12 mouse cellular contexts compared by ENCODE assay signal in genomic region chr8:124270904-124271303, GRCm38 (mm10). TPM values are rescaled to one million over a fixed set of nuclear protein-coding genes. Genes with fewer than 3 reads are reported as not detected.
DNase-seq lines count a peak whose midpoint lies in the region; ATAC-seq and TF ChIP-seq lines count a peak whose summit lies in the region.
"Had no signal": no experiment of that assay in that cellular context is flagged by ENCODE, and none has a peak within 500 bp of the region (broad histone marks: within the 10 kb centered on the region; RNA-seq: fewer than 3 reads in every experiment).

No protein-coding gene starts in this region.

- H3K4me2 ChIP-seq in heart, postnatal 0 days (ENCODE audit: low read depth, low read length) = no peak overlapping the region

- H3K36me3 ChIP-seq in heart, postnatal 0 days (replicated peaks; ENCODE audit: control insufficient read depth, insufficient read depth, low read length) = no peaks in the 10 kb centered on the region
- H3K36me3 ChIP-seq in megakaryocyte, embryonic 14.5 days (replicated peaks; ENCODE audit: low read length) = peaks cover 93% of the 10 kb centered on the region
- peaks cover 3% of the 10 kb centered on the region; the same call in 1 of the 2 replicates for H3K36me3 ChIP-seq in small intestine, adult 2 months (ENCODE audit: control insufficient read depth, insufficient read depth, low read length)

- no peak overlapping the region for H3K9ac ChIP-seq in heart, postnatal 0 days (replicated peaks; ENCODE audit: low read depth, low read length)

- H3K4me3 ChIP-seq in heart, postnatal 0 days (ENCODE audit: low read depth, low read length) = no peak overlapping the region
- H3K4me3 ChIP-seq in megakaryocyte, embryonic 14.5 days (replicated peaks) = peak overlapping the region; percentile 78
- no peak overlapping the region for H3K4me3 ChIP-seq in small intestine, adult 2 months (ENCODE audit: low read depth, low read length)

- H3K27ac ChIP-seq in heart, postnatal 0 days (ENCODE audit: low read depth) = peak overlapping the region; percentile 25; the same call in 1 of the 2 replicates
- H3K27ac ChIP-seq in small intestine, adult 2 months (ENCODE audit: insufficient read depth, low read depth, low read length) = peak overlapping the region; percentile 75; the same call in 1 of the 2 replicates
- H3K27ac ChIP-seq: macrophage had no signal

- no peaks in the 10 kb centered on the region for H3K27me3 ChIP-seq in heart, postnatal 0 days (ENCODE audit: control insufficient read depth, insufficient read depth, low read length)
- H3K27me3 ChIP-seq in megakaryocyte, embryonic 14.5 days (replicated peaks) = no peaks in the 10 kb centered on the region
- H3K27me3 ChIP-seq in small intestine, adult 2 months (ENCODE audit: control insufficient read depth, insufficient read depth, low read length) = no peaks in the 10 kb centered on the region

- 72% methylated on average over 11 of the region's 11 CpGs for WGBS in heart, postnatal 0 days
- 75% methylated on average over 11 of the region's 11 CpGs for WGBS in small intestine, adult 2 months

- peaks cover 24% of the 10 kb centered on the region for H3K4me1 ChIP-seq in heart, postnatal 0 days (ENCODE audit: control insufficient read depth, insufficient read depth)
- H3K4me1 ChIP-seq in megakaryocyte, embryonic 14.5 days = peaks cover 100% of the 10 kb centered on the region
- H3K4me1 ChIP-seq in small intestine, adult 2 months (ENCODE audit: control insufficient read depth, insufficient read depth, insufficient read length, low read length) = peaks cover 32% of the 10 kb centered on the region

- H3K9me3 ChIP-seq in heart, postnatal 0 days (replicated peaks; ENCODE audit: control insufficient read depth, low read length) = no peaks in the 10 kb centered on the region
- H3K9me3 ChIP-seq in megakaryocyte, embryonic 14.5 days = peaks cover 12% of the 10 kb centered on the region

- TF ChIP-seq CTCF in heart, postnatal 0 days (IDR thresholded peaks at IDR 0.05; ENCODE audit: low read depth) = no peak
- no peak for TF ChIP-seq CTCF in small intestine, adult 2 months (IDR thresholded peaks at IDR 0.05; ENCODE audit: extremely low read depth, insufficient read length, insufficient replicate concordance, low read depth, low read length)

- no peak for TF ChIP-seq POLR2A in small intestine, adult 2 months (IDR thresholded peaks at IDR 0.05; ENCODE audit: low read depth, low read length)

- DNase-seq in heart, postnatal 0 days (ENCODE audit: low spot score) = no peak
- DNase-seq in heart, adult 11 months = no peak
- DNase-seq in c-Kit-positive CD71-negative TER-119-negative erythroid progenitor cells, embryonic 14.5 days (ENCODE audit: low read depth) = peak; percentile 55
- no peak for DNase-seq in gastrocnemius, adult 8-10 months (ENCODE audit: low spot score in 2 of 2)
- DNase-seq in cerebellum, adult 18-20 months = no peak
- DNase-seq: cerebellum, adult 11 months; kidney, adult 18-20 months had no signal

- no peak for ATAC-seq in heart, postnatal 0 days (ENCODE audit: insufficient read depth, low read depth)
- ATAC-seq in megakaryocyte, adult 5-6 weeks (ENCODE audit: poor library complexity, severe bottlenecking) = no peak
- ATAC-seq: forebrain, embryonic 14.5 days had no signal

- TF ChIP-seq EP300 in heart, postnatal 0 days (IDR thresholded peaks at IDR 0.05; ENCODE audit: low read depth) = no peak

RNA-seq across cellular contexts. Expression of gene Galnt2, which starts 39.7 kb away (rescaled TPM):
- 30.0 and 35.4 TPM in 2 replicates for total RNA-seq in heart, postnatal 0 days (2014; rRNA removed; ENCODE audit: low replicate concordance)
- 24.6 and 30.3 TPM in 2 replicates for polyA plus RNA-seq in heart, postnatal 0 days (2015; fragmentation: Nextera tagmentation; extraction: Ambion mirVana)
- 55.0 and 143 TPM in 2 replicates for polyA plus RNA-seq in megakaryocyte, embryonic 14.5 days (2012; ENCODE audit: insufficient read depth, low replicate concordance)
- 31.3 and 61.1 TPM in 2 replicates for total RNA-seq in megakaryocyte, adult 5-6 weeks (2015)
- total RNA-seq in megakaryocyte, adult 5-6 weeks (2017) = 15.5 and 20.4 TPM in 2 replicates
- polyA plus RNA-seq in small intestine, adult 2 months (2012; rRNA removed) = 8.1 and 9.4 TPM in 2 replicates
- total RNA-seq in gastrocnemius, adult 8-10 months (2022) = 10 to 100 TPM; 43.1 to 54.1 (median 49.5) TPM
